Mouse (Mus musculus): Measurements from ENCODE around the gene Scp2d1. TPM values are rescaled to one million over a fixed set of nuclear protein-coding genes. Genes with fewer than 3 reads are reported as not detected.

The Scp2d1 gene
- total and polyA plus RNA-seq, 3 experiments: not detected

- H3K27ac ChIP-seq (ENCODE audit: control insufficient read depth, low read depth, low read length): no peak overlapping the region
- no peaks in the 10 kb centered on the region for H3K36me3 ChIP-seq (ENCODE audit: control insufficient read depth in 1 of 2, insufficient read depth in 2 of 2, low read length in 2 of 2)
- no peaks in the 10 kb centered on the region for H3K9me3 ChIP-seq (replicated peaks; ENCODE audit: insufficient read depth, low read length)
- no peak for TF ChIP-seq MAX (IDR thresholded peaks at IDR 0.05; ENCODE audit: low read length)
- TF ChIP-seq MYB (IDR thresholded peaks at IDR 0.05; ENCODE audit: low read depth, low read length): no peak
- TF ChIP-seq ZMIZ1 (IDR thresholded peaks at IDR 0.05; ENCODE audit: low read depth, low read length): no peak
- no peak for TF ChIP-seq E2F4 (IDR thresholded peaks at IDR 0.05; ENCODE audit: borderline replicate concordance, low read depth, low read length)
- no peak for TF ChIP-seq ZNF384 (IDR thresholded peaks at IDR 0.05; ENCODE audit: low read depth, low read length)
- no peak for TF ChIP-seq SMC3 (IDR thresholded peaks at IDR 0.05; ENCODE audit: low read depth, low read length)
- no peak for TF ChIP-seq CHD2 (IDR thresholded peaks at IDR 0.05; ENCODE audit: low read length)
- no peak for TF ChIP-seq ZC3H11A (IDR thresholded peaks at IDR 0.05; ENCODE audit: low read depth, low read length)
- TF ChIP-seq ZKSCAN1 (IDR thresholded peaks at IDR 0.05; ENCODE audit: low read depth, low read length): no peak
- no peak for TF ChIP-seq MYC (IDR thresholded peaks at IDR 0.05; ENCODE audit: low read depth, low read length)
- no peak for TF ChIP-seq POLR2AphosphoS5 (IDR thresholded peaks at IDR 0.05; ENCODE audit: borderline replicate concordance, low read depth, low read length)
- TF ChIP-seq GABPA (IDR thresholded peaks at IDR 0.05; ENCODE audit: low read depth, low read length): no peak
- no peak for DNase-seq (ENCODE audit: low read depth, low spot score)
- no peak overlapping the region for H3K4me3 ChIP-seq (ENCODE audit: control insufficient read depth in 1 of 2, insufficient read depth in 1 of 2, low read depth in 2 of 2, low read length in 2 of 2)
- no peaks in the 10 kb centered on the region for H3K79me2 ChIP-seq (ENCODE audit: control insufficient read depth, insufficient read depth, low read length, poor library complexity)
- no peak overlapping the region for H3K9ac ChIP-seq (ENCODE audit: control insufficient read depth, low read depth, low read length, poor library complexity, severe bottlenecking)
- H3K4me1 ChIP-seq (ENCODE audit: control insufficient read depth in 1 of 2, insufficient read depth in 2 of 2, low read length in 2 of 2): no peaks in the 10 kb centered on the region
- H3K27me3 ChIP-seq (ENCODE audit: control insufficient read depth in 1 of 2, insufficient read depth in 2 of 2, low read length in 2 of 2): no peaks in the 10 kb centered on the region
Observed at GRCm38 (mm10) chr2:144807766-144808754, 15.4 kb upstream of the Scp2d1 start.

GRCm38 (mm10) chr2:144828457-144828985 is 5.1 kb downstream of the Scp2d1 start:
- Histone ChIP-seq H3K27me3 (ENCODE audit: control insufficient read depth in 1 of 2, insufficient read depth in 2 of 2, low read length in 2 of 2) (no peaks in the 10 kb centered on the region), H3K4me1 (ENCODE audit: control insufficient read depth in 1 of 2, insufficient read depth in 2 of 2, low read length in 2 of 2) (no peaks in the 10 kb centered on the region), H3K4me3 (ENCODE audit: control insufficient read depth in 1 of 2, insufficient read depth in 1 of 2, low read depth in 2 of 2, low read length in 2 of 2) (no peak overlapping the region), H3K9ac (ENCODE audit: control insufficient read depth, low read depth, low read length, poor library complexity, severe bottlenecking) (no peak overlapping the region), H3K36me3 (ENCODE audit: control insufficient read depth in 1 of 2, insufficient read depth in 2 of 2, low read length in 2 of 2) (no peaks in the 10 kb centered on the region), H3K9me3 (replicated peaks; ENCODE audit: insufficient read depth, low read length) (no peaks in the 10 kb centered on the region), H3K27ac (ENCODE audit: control insufficient read depth, low read depth, low read length) (no peak overlapping the region), H3K79me2 (ENCODE audit: control insufficient read depth, insufficient read depth, low read length, poor library complexity) (no peaks in the 10 kb centered on the region)
- TF ChIP-seq ETS1 (IDR thresholded peaks at IDR 0.05; ENCODE audit: low read depth, low read length): no peak
- no peak for TF ChIP-seq MAFK (IDR thresholded peaks at IDR 0.05; ENCODE audit: borderline replicate concordance, low read depth, low read length)
- TF ChIP-seq E2F4 (IDR thresholded peaks at IDR 0.05; ENCODE audit: borderline replicate concordance, low read depth, low read length): no peak
- TF ChIP-seq MYB (IDR thresholded peaks at IDR 0.05; ENCODE audit: low read depth, low read length): no peak
- TF ChIP-seq MXI1 (IDR thresholded peaks at IDR 0.05; ENCODE audit: low read depth, low read length): no peak
- no peak for TF ChIP-seq KAT2A (conservative IDR thresholded peaks at IDR 0.05; ENCODE audit: low read depth, low read length)
- TF ChIP-seq SMC3 (IDR thresholded peaks at IDR 0.05; ENCODE audit: low read depth, low read length): no peak
- no peak for TF ChIP-seq BHLHE40 (IDR thresholded peaks at IDR 0.05; ENCODE audit: borderline replicate concordance, low read depth, low read length)
- no peak for TF ChIP-seq GATA1 (IDR thresholded peaks at IDR 0.05; ENCODE audit: low read depth, low read length)
- TF ChIP-seq MEF2A (IDR thresholded peaks at IDR 0.05; ENCODE audit: extremely low read depth, insufficient replicate concordance, low read depth, low read length, poor library complexity, severe bottlenecking): no peak
- TF ChIP-seq ZMIZ1 (IDR thresholded peaks at IDR 0.05; ENCODE audit: low read depth, low read length): no peak
- TF ChIP-seq ZKSCAN1 (IDR thresholded peaks at IDR 0.05; ENCODE audit: low read depth, low read length): no peak
- no peak for TF ChIP-seq RCOR1 (IDR thresholded peaks at IDR 0.05; ENCODE audit: low read depth, low read length)
- no peak for DNase-seq (ENCODE audit: low read depth, low spot score)
